Mouse (Mus musculus) layer of hippocampus, adult 8-10 months (tissue): ENCODE measurements around the gene B3gat3. TPM values are rescaled to one million over a fixed set of nuclear protein-coding genes. Genes with fewer than 3 reads are reported as not detected.
A peak's percentile ranks its signal among the peaks of the same experiment; 100 is the strongest.

Experiments
- DNase-seq, 2 experiments: peaks; one replicate each; pipeline ENCODE4 v3.0.0; 2022; ENCODE audit warnings: low spot score in 2 of 2
- total RNA-seq, 4 experiments: library from RNA; stranded (reverse); gene quantifications; 2 replicates each; pipeline ENCODE4 v1.2.4; 2022

Gene B3gat3
- total RNA-seq, 4 experiments from 2014 or later = 161 to 167 (median 162) TPM

GRCm38 (mm10) chr19:8897865-8898495 lies 22.2 kb upstream of the B3gat3 start, which contains the start of gene Ganab:
Gene Ganab (plus strand): TSS chr19:8898071.
- DNase-seq = peak; percentile 95

GRCm38 (mm10) chr19:8898576-8898975 lies 21.6 kb upstream of the B3gat3 start:
- DNase-seq = no peak

GRCm38 (mm10) chr19:8899079-8899478 lies 21.1 kb upstream of the B3gat3 start:
- no peak for DNase-seq

- DNase-seq = no peak
Observed at GRCm38 (mm10) chr19:8903412-8903811, 16.8 kb upstream of the B3gat3 start.

- no peak for DNase-seq
Observed at GRCm38 (mm10) chr19:8908531-8908930, 11.6 kb upstream of the B3gat3 start.

GRCm38 (mm10) chr19:8911810-8912209 lies 8.4 kb upstream of the B3gat3 start:
- DNase-seq = no peak

GRCm38 (mm10) chr19:8914212-8914611 lies 6.0 kb upstream of the B3gat3 start:
- DNase-seq = peak in 1 of 2 experiments; percentile 45

GRCm38 (mm10) chr19:8919000-8919399 lies 1.2 kb upstream of the B3gat3 start:
- DNase-seq = no peak

- no peak for DNase-seq
Observed at GRCm38 (mm10) chr19:8919684-8920072, 496 bp upstream of the B3gat3 start.

GRCm38 (mm10) chr19:8920836-8921291 lies 690 bp downstream of the B3gat3 start:
- DNase-seq = no peak

GRCm38 (mm10) chr19:8921741-8922140 lies 1.6 kb downstream of the B3gat3 start:
- DNase-seq = no peak

GRCm38 (mm10) chr19:8926766-8927165 lies 6.6 kb downstream of the B3gat3 start:
- DNase-seq = no peak

GRCm38 (mm10) chr19:8927891-8928525 lies 7.8 kb downstream of the B3gat3 start:
- DNase-seq = no peak

- DNase-seq = no peak
Observed at GRCm38 (mm10) chr19:8928689-8929223, 8.6 kb downstream of the B3gat3 start.

- peak in 1 of 2 experiments; percentile 57 for DNase-seq
Observed at GRCm38 (mm10) chr19:8929224-8930088, 9.3 kb downstream of the B3gat3 start, which contains the start of the genes Rom1 and Eml3. Gene Rom1 (minus strand): TSS chr19:8929356. Gene Eml3 (plus strand): TSS chr19:8929552.

GRCm38 (mm10) chr19:8930117-8930516 lies 9.9 kb downstream of the B3gat3 start:
- no peak for DNase-seq

GRCm38 (mm10) chr19:8930771-8931170 lies 10.6 kb downstream of the B3gat3 start:
- DNase-seq = no peak

- no peak for DNase-seq
Observed at GRCm38 (mm10) chr19:8936736-8937135, 16.6 kb downstream of the B3gat3 start.

GRCm38 (mm10) chr19:8940526-8941133 lies 20.5 kb downstream of the B3gat3 start:
- no peak for DNase-seq

- no peak for DNase-seq
Observed at GRCm38 (mm10) chr19:8941136-8941514, 21.0 kb downstream of the B3gat3 start.
